Mouse (Mus musculus): ENCODE measurements around the gene Sec24c.

The Sec24c gene

DNA sequence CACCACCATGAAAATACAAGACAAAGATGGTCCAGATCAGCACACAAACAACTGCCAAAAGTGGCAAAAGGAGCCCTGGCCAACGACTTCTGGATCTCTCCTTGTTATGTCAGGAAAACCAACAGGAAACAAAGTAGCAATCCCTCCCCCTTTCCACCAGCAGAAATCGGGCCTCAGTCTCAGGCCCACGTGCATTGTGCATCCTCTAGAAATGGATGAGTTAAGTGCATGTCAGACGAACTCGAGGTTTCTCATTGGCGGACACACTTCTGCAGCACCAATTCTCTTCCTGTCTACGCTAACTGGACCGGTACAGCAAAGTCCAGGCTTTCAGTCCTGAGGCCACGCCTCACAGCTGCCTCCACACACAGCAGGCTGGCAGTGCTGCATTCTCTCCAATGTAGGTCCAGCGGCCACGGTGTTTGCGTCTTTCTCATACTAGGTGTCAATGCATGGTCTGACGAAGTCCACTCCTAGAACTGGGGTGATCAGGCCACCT lies 61.8 kb downstream of the Sec24c start:
- DNase-seq = no peak

DNA sequence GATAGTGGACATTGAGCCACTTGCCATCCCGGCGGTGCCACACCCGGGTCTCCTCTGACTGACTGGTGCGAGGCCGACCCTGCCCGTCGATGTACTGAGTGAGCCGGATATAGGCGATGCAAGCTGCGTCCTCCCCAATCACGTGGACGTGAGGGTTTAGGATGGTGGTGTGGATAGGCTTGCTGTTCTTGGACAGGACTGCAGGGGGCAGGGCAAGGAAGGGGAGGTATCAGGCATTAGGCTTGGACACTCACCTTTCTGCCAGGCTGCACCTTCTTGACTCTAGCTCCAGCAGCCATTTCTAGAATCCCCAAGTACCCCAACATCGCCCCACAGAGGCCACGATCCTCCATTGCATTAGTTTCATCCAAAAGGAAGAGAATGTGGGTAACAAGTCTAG lies 63.2 kb downstream of the Sec24c start:
- DNase-seq = peak; percentile 39

DNA sequence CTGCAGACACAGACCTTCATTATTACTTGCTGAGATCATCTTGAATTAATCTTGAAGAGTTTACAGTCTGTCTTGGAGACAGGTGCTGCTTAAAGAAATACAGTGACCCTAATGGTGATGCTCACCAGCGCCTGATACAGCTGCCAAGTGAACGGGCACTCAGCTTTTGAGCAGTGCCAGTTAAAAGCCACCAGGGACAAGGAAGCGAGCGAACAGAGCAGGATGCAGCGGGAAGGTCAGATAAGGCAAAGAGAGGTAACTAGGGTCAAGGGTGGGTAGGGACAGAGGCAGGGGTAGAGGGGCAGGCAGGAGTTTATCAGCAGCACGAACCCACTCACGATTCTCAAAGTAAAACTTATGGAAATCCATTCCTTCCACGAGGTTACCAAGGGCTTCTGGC lies 64.4 kb downstream of the Sec24c start:
- DNase-seq = no peak

DNA sequence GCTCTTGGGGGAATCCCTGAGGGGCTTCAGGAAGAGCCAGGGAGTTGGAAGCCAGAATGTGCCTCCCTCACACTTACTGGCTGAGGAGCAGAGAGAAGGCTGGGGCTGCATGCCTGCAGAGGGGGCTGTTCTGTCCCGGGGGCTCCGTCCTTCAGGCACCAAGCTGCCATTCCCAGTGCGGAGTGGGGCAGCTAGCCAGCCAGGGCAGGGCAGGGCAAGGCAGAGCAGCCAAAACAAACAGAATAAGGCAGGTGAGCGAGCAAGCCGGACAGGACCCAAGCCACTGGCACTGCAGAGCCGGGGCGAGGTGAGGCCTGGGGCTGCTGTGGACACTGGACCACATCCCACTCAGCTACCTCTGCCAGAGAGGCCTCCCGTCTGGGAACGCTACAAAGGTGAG lies 67.2 kb downstream of the Sec24c start:
- DNase-seq = no peak

DNA sequence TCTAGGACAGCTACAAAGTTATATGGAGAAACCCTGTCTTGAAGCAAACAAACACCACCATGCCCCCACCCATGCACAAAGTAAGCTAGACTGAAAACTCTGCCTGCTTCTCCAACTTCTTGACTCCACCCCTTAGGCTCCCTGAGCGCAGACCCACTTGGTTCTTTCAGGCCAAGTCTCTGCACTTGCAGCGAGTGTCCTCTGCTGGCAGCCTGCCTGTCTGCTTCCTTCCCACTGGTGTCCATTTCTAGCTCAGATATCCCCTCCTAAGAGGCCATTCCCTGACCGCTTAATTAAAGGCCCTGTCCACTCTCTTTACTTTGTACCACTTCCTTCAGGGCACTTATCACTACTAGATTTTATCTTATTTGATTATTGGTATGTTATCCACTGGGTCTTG lies 69.5 kb downstream of the Sec24c start:
- DNase-seq = no peak
